Mouse (Mus musculus): ENCODE measurements around the gene Myl6b.

DNA sequence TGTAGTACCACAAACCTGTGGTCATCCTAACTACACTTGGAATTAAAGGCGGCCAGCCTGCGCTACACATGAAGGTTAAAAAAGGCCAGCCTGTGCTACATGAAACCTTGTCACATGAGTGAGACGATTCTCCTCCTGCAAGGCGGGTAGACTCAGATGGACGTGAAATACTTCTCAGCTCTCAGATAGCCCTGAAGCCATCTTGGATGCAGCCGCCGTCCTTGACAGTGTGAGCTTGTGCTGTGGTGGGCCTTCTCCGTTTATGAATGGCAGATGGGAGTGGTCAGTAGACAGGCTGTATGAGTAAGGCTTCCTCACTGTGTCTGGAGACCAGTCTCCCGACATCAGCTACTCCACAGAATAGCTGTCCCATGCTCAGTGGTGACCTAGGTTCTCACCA is 10.7 kb upstream of the Myl6b start:
- TF ChIP-seq CTCF (IDR thresholded peaks at IDR 0.05) = no peak
- no peak for TF ChIP-seq EP300 (IDR thresholded peaks at IDR 0.05)
